Mouse (Mus musculus) mouse trophoblast stem cell (cell line): ENCODE measurements around the gene Hspa2.
"Not testable (repeated sequence)": the region's sequence is repeated elsewhere in the genome, so short reads cannot be mapped to it uniquely, and the experiment has no call there.

Experiments used
- in situ Hi-C, 2 experiments: fragments of 300-500 bp; cut with MseI, MboI; formaldehyde crosslinking; loops; 2 replicates in 1 of 2; 3 replicates in 1 of 2; pipeline ENCODE4 v1.15.1; 2025

The Hspa2 gene

DNA sequence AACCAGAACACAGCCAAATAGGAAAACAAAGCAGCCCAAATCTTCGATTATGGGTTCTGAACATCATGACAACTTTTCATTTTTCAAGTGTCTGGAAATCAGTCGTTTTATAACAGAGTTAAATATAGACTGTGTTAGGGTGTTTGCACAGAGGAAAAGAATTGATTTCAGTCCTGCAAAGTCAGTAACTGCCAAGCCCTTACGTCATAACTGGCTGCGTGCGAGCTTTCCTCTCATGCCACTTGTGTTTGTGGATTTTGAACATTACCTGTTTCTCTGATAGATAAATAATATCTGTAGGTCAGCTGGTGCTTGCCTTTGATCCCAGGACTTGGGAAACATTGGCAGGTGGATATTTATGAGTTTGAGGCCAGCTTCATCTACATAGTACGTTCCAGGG, 27.5 kb downstream of the Hspa2 start:
- in situ Hi-C loops = no loop called here

GRCm38 (mm10) chr12:76434111-76434510, 30.1 kb downstream of the Hspa2 start:
- in situ Hi-C loops = no loop called here

DNA sequence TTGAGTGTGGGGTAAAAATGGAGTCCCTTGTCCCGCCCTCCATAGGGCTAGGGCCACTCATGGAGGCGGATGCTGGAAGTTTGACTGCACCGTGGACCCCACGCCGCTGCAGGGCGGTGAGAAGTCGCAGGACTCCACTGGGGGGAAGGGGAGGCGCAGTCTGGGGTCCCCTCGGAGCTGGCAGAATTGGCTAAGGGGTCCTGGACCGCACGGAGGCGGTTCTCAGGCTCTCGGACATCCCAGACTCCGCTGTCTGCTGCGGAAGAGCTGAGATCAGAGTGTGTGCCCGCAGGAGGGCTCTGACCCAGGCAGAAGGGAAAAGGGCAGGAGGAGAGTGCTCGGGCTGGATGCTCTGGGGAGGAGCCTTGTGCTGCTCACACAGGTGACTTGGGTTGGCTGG, 31.1 kb downstream of the Hspa2 start:
- in situ Hi-C loops = no loop called here

- in situ Hi-C loops = no loop called here
Measured at GRCm38 (mm10) chr12:76435549-76435948, 31.6 kb downstream of the Hspa2 start.

DNA sequence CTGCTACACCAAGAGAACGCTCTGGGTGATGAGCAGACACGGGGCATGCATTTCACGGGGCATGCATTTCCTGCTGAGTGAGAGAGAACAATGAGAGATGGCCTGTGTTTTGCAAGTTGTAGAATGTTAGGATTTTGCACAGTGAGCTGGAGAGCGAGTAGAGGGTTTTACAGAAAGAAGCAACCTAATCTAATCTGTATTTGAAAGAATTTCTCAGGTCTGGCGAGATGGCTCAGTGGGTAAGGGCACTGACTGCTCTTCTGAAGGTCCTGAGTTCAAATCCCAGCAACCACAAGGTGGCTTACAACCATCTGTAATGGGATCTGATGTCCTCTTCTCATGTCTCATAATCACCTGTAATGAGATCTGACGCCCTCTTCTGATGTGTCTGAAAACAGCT, 39.5 kb downstream of the Hspa2 start:
- in situ Hi-C loops = not testable (repeated sequence)

- in situ Hi-C loops = no loop called here
Measured at GRCm38 (mm10) chr12:76444359-76444772, 40.4 kb downstream of the Hspa2 start.

GRCm38 (mm10) chr12:76444862-76445261, 40.9 kb downstream of the Hspa2 start:
- in situ Hi-C loops = no loop called here

DNA sequence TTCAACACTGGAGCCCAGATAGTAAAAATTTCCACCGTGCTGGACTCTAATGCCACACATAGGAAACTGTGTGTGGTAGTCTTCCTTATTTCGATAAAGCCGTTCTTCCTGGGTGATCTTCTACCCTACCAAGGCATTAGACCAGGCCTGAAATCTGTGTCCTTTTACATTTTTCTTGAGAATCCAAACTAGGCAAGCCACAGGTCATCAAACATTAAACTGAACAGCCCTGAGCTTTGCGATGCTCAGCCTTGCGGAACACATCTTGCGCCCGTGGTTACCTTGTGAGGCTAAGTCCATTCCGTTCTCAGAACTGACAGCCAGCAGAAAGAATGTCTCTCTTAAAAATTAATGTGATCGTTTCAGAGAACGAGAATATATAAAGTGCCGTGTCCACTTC, 42.2 kb downstream of the Hspa2 start:
- in situ Hi-C loops = no loop called here

GRCm38 (mm10) chr12:76448127-76448526, 44.2 kb downstream of the Hspa2 start:
- in situ Hi-C loops = no loop called here

GRCm38 (mm10) chr12:76452203-76452602, 48.2 kb downstream of the Hspa2 start:
- in situ Hi-C loops = no loop called here
